Mouse (Mus musculus) heart, adult 2 months (tissue): Measurements from ENCODE around the gene Gucd1. TPM values are rescaled to one million over a fixed set of nuclear protein-coding genes. Genes with fewer than 3 reads are reported as not detected.

Experiments used
- DNase-seq, 2 experiments: peaks; one replicate each; pipeline ENCODE4 v3.0.0; 2021
- H3K27ac ChIP-seq: fragments of 200-600 bp; 2 replicates; pipeline ENCODE4 v1.8.1; 2022
- H3K27me3 ChIP-seq: fragments of 200-500 bp; 2 replicates; pipeline ENCODE4 v1.6.1; 2012; ENCODE audit warnings: mild to moderate bottlenecking, low read length, inconsistent platforms, mixed read lengths; ENCODE audit not compliant: control insufficient read depth, insufficient read depth
- H3K36me3 ChIP-seq: fragments of 200-500 bp; 2 replicates; pipeline ENCODE4 v1.6.1; 2012; ENCODE audit warnings: low read length, inconsistent platforms; ENCODE audit not compliant: control insufficient read depth, insufficient read depth
- H3K4me1 ChIP-seq: fragments of 200-500 bp; 2 replicates; pipeline ENCODE4 v1.6.1; 2011; ENCODE audit warnings: low read length; ENCODE audit not compliant: control insufficient read depth, insufficient read depth
- H3K4me3 ChIP-seq: fragments of 200-600 bp; 2 replicates; pipeline ENCODE4 v1.8.1; 2022
- H3K79me2 ChIP-seq: fragments of 200-500 bp; replicated peaks from 2 replicates; pipeline ENCODE4 v1.6.1; 2012; ENCODE audit warnings: mild to moderate bottlenecking, inconsistent platforms, low read length, moderate library complexity, mixed read lengths; ENCODE audit not compliant: control insufficient read depth, insufficient read depth
- H3K9ac ChIP-seq: fragments of 200-500 bp; 2 replicates; pipeline ENCODE4 v1.6.1; 2012; ENCODE audit warnings: low read depth, mild to moderate bottlenecking, control low read depth, inconsistent platforms, low read length, mixed read lengths
- CTCF ChIP-seq: fragments of 200-600 bp; IDR thresholded peaks from 2 replicates; pipeline ENCODE4 v1.8.1; 2022; ENCODE audit warnings: antibody characterized with exemption, mild to moderate bottlenecking, moderate library complexity
- EP300 ChIP-seq: fragments of 200-500 bp; IDR thresholded peaks from 2 replicates; pipeline ENCODE4 v1.6.1; 2011; ENCODE audit warnings: low read depth, low read length, control low read depth; ENCODE audit not compliant: insufficient read depth
- POLR2A ChIP-seq: fragments of 200-500 bp; IDR thresholded peaks from 2 replicates; pipeline ENCODE4 v1.6.1; 2011; ENCODE audit warnings: mild to moderate bottlenecking, low read depth, low read length, control low read depth; ENCODE audit not compliant: insufficient read depth
- WGBS: fragments of 180-500 bp; shearing (Covaris S2); methylation state at CpG from one replicate; pipeline ENCODE4 v1.1.7; 2018; 5-methylcytosine and 5-hydroxymethylcytosine counted together
- intact Hi-C: fragments of 180-260 bp; cut with DNase I; formaldehyde crosslinking; loops from one replicate; pipeline ENCODE4 v1.15.1; 2025
- polyA plus RNA-seq: library from polyadenylated mRNA; depleted of rRNA; stranded (reverse); fragments of >200 nt; gene quantifications from 2 replicates; pipeline ENCODE4 v1.2.3, GENCODE M21; 2012
- total RNA-seq, 2 experiments: library from RNA; stranded (reverse); gene quantifications; 2 replicates each; pipeline ENCODE4 v1.2.3; 2021

Gucd1 gene
- total and polyA plus RNA-seq, 3 experiments, result 33.2 to 44.7 (median 37.7) TPM

GRCm38 (mm10) chr10:75487131-75487530 lies 30.6 kb downstream of the Gucd1 start:
- H3K36me3 ChIP-seq, result no peaks in the 10 kb centered on the region
- DNase-seq, result no peak
- TF ChIP-seq POLR2A (no peak), CTCF (no peak), EP300 (no peak)
- H3K9ac ChIP-seq, result no peak overlapping the region
- intact Hi-C loops, result loop anchor here (2.0 to 5.0 kb wide), 5 partner anchors 50 to 232 kb away; partner anchors contain the start of gene Adora2a
- H3K4me1 ChIP-seq, result no peaks in the 10 kb centered on the region
- no peak overlapping the region for H3K27ac ChIP-seq
- no peaks in the 10 kb centered on the region for H3K79me2 ChIP-seq
- no peaks in the 10 kb centered on the region for H3K27me3 ChIP-seq
- 59% methylated on average over 3 of the region's 3 CpGs for WGBS
- no peak overlapping the region for H3K4me3 ChIP-seq

DNA sequence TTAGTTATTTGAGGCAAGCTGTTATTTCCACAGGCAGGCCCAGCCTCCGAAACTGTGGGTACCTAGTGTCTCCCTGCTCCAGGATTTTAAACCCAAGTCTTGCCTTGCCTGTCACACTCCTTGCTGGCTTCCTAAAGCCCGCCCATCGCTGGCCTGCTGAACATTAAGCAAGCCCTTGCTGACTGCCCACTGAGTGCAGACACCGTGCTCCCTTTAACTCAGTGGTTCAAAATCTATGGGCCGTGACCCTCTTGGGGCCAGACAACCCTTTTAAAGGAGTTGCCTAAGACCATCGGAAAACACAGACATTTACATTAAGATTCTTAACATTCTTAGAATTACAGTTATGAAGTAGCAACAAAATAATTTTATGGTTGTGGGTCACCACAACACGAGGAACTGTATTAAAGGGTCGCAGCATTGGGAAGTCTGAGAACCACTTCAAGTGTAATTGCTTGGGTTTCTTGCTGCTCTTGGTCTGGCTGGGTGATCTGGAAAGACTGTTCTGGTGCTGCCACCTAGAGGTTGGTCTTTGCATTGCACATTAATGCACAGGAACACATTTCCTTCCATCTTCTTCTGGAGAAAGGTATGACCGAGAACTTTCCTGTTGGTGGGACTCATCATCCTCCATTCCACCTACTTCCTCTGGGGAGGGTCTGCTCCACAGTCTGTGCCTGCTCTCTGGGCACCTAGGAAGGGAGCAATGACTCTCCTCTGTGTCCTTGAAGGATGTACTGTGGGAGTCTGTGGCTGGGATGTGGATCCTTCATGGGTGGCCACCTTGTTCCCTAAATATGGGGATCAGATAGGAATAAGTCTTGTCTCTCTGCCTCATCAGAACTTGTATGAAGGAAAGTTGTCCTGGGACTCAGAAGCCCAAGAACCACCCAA lies 31.4 kb downstream of the Gucd1 start:
- WGBS, result 46% methylated on average over 9 of the region's 9 CpGs
- Histone ChIP-seq H3K4me3 (no peak overlapping the region), H3K27me3 (no peaks in the 10 kb centered on the region), H3K9ac (no peak overlapping the region), H3K27ac (no peak overlapping the region), H3K36me3 (no peaks in the 10 kb centered on the region), H3K4me1 (no peaks in the 10 kb centered on the region), H3K79me2 (no peaks in the 10 kb centered on the region)
- DNase-seq, result peak; percentile 73 to 82
- intact Hi-C loops, result loop anchor here (1.0 to 5.0 kb wide), 7 partner anchors 45 to 304 kb away; partner anchors contain the start of gene Adora2a
- no peak for TF ChIP-seq POLR2A
- TF ChIP-seq EP300, result peak; percentile 94
- peak; percentile 95; the same call in 1 of the 2 replicates for TF ChIP-seq CTCF

- H3K4me1 ChIP-seq, result no peaks in the 10 kb centered on the region
- peak overlapping the region; percentile 6; the same call in 1 of the 2 replicates for H3K27ac ChIP-seq
- H3K36me3 ChIP-seq, result no peaks in the 10 kb centered on the region
- H3K27me3 ChIP-seq, result no peaks in the 10 kb centered on the region
- H3K9ac ChIP-seq, result no peak overlapping the region
- no peak for DNase-seq
- no peaks in the 10 kb centered on the region for H3K79me2 ChIP-seq
- intact Hi-C loops, result loop anchor here (5.0 kb wide), 2 partner anchors 167 to 207 kb away; partner anchors contain the start of gene Adora2a
- 41% methylated on average over 6 of the region's 6 CpGs for WGBS
- H3K4me3 ChIP-seq, result no peak overlapping the region
- no peak for TF ChIP-seq CTCF
Measured at GRCm38 (mm10) chr10:75484767-75485166, 33.0 kb downstream of the Gucd1 start.

DNA sequence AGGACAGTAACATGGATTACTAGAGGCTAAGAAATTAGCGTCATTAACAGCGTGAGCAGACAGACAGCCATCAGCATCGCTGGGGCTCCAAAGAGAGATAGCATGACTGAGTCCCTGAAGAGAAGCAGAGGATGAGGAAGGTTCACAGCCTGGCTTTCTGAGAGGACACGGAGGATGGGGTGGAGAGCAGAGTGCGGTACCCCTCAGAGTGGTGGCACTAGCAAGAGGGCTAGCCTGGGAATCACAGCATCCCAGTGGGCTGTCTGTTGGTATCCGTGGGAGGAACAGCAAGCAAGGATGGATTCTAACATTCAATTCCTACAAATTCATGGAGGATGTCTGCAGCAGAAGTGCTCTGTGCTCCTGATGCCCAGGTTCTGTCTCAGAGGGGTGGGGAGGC lies 33.7 kb downstream of the Gucd1 start:
- no peak overlapping the region for H3K9ac ChIP-seq
- intact Hi-C loops, result no loop called here
- no peaks in the 10 kb centered on the region for H3K27me3 ChIP-seq
- no peak for TF ChIP-seq POLR2A
- TF ChIP-seq EP300, result no peak
- no peak for TF ChIP-seq CTCF
- no peaks in the 10 kb centered on the region for H3K4me1 ChIP-seq
- H3K36me3 ChIP-seq, result no peaks in the 10 kb centered on the region
- H3K27ac ChIP-seq, result no peak overlapping the region; the same call in 1 of the 2 replicates
- H3K79me2 ChIP-seq, result no peaks in the 10 kb centered on the region
- DNase-seq, result no peak
- 93% methylated on average over 6 of the region's 6 CpGs for WGBS
- H3K4me3 ChIP-seq, result no peak overlapping the region

- intact Hi-C loops, result no loop called here
- Histone ChIP-seq H3K4me1 (no peaks in the 10 kb centered on the region), H3K27ac (no peak overlapping the region), H3K9ac (no peak overlapping the region), H3K4me3 (no peak overlapping the region), H3K27me3 (no peaks in the 10 kb centered on the region), H3K36me3 (no peaks in the 10 kb centered on the region), H3K79me2 (no peaks in the 10 kb centered on the region)
- no peak for DNase-seq
- 91% methylated on average over 11 of the region's 11 CpGs for WGBS
- TF ChIP-seq EP300, result no peak
- TF ChIP-seq CTCF, result no peak
- TF ChIP-seq POLR2A, result no peak
Measured at GRCm38 (mm10) chr10:75482919-75483483, 34.8 kb downstream of the Gucd1 start.

GRCm38 (mm10) chr10:75482271-75482670 lies 35.5 kb downstream of the Gucd1 start:
- Histone ChIP-seq H3K27ac (no peak overlapping the region), H3K4me3 (no peak overlapping the region), H3K4me1 (peaks cover under 1% of the 10 kb centered on the region; the same call in 1 of the 2 replicates), H3K79me2 (no peaks in the 10 kb centered on the region), H3K27me3 (no peaks in the 10 kb centered on the region), H3K36me3 (no peaks in the 10 kb centered on the region), H3K9ac (no peak overlapping the region)
- no peak for DNase-seq
- TF ChIP-seq CTCF (no peak), POLR2A (no peak), EP300 (no peak)
- 87% methylated on average over 5 of the region's 5 CpGs for WGBS
- intact Hi-C loops, result no loop called here
